Mouse (Mus musculus) hindbrain, postnatal 0 days (tissue): ENCODE measurements around the gene Lpar3. TPM values are rescaled to one million over a fixed set of nuclear protein-coding genes. Genes with fewer than 3 reads are reported as not detected.

Experiments used
- ATAC-seq: fragments of 200-750 bp; cut with Nextera tagmentation; 2 replicates; pipeline ENCODE4 v1.8.0; 2017; ENCODE audit warnings: mild to moderate bottlenecking, moderate TSS enrichment, moderate library complexity
- DNase-seq: peaks from one replicate; pipeline ENCODE4 v3.0.0-alpha.2; 2015; ENCODE audit warnings: low spot score
- H3K27ac ChIP-seq: fragments of 300-500 bp; sonication (generic); 2 replicates; pipeline ENCODE4 v1.5.1; 2014; ENCODE audit warnings: mild to moderate bottlenecking
- H3K27me3 ChIP-seq: fragments of 300-500 bp; sonication (generic); 2 replicates; pipeline ENCODE4 v1.6.1; 2014; ENCODE audit warnings: low read length, mixed read lengths; ENCODE audit not compliant: insufficient read depth
- H3K36me3 ChIP-seq: fragments of 300-500 bp; sonication (generic); 2 replicates; pipeline ENCODE4 v1.6.1; 2014; ENCODE audit warnings: low read length, mixed read lengths; ENCODE audit not compliant: insufficient read depth
- H3K4me1 ChIP-seq: fragments of 300-500 bp; sonication (generic); 2 replicates; pipeline ENCODE4 v1.6.1; 2014; ENCODE audit warnings: antibody characterized with exemption, low read length, mixed read lengths; ENCODE audit not compliant: insufficient read depth
- H3K4me2 ChIP-seq: fragments of 300-500 bp; sonication (generic); 2 replicates; pipeline ENCODE4 v1.6.1; 2014; ENCODE audit warnings: low read depth, mild to moderate bottlenecking, low read length, moderate library complexity, mixed read lengths
- H3K4me3 ChIP-seq: fragments of 300-500 bp; sonication (generic); 2 replicates; pipeline ENCODE4 v1.5.1; 2014; ENCODE audit warnings: low read length
- H3K9ac ChIP-seq: fragments of 300-500 bp; sonication (generic); replicated peaks from 2 replicates; pipeline ENCODE4 v1.6.1; 2014; ENCODE audit warnings: mild to moderate bottlenecking, low read length, moderate library complexity, mixed read lengths
- H3K9me3 ChIP-seq: fragments of 300-500 bp; sonication (generic); 2 replicates; pipeline ENCODE4 v1.6.1; 2016; ENCODE audit warnings: low read length, mixed read lengths
- CTCF ChIP-seq: IDR thresholded peaks from 2 replicates; pipeline ENCODE4 v1.5.1; 2016; ENCODE audit warnings: antibody characterized with exemption, control low read depth, low read depth
- WGBS: fragments of 180-500 bp; shearing (Covaris S2); extraction: QIAGEN DNeasy Blood & Tissue Kit; methylation state at CpG from one replicate; pipeline ENCODE4 v1.1.7; 2014; 5-methylcytosine and 5-hydroxymethylcytosine counted together
- polyA plus RNA-seq: library from polyadenylated mRNA; unstranded; fragments of >200 nt; fragmentation: Nextera tagmentation; extraction: Ambion mirVana; gene quantifications from 2 replicates; pipeline ENCODE4 v1.2.1, GENCODE M21; 2015
- total RNA-seq: library from RNA; depleted of rRNA; stranded (reverse); fragments of >200 nt; gene quantifications from 2 replicates; pipeline ENCODE4 v1.2.3, GENCODE M21; 2014

Lpar3 gene
- total and polyA plus RNA-seq, 2 experiments from 2014 or later = 0.50 to 0.58 TPM

DNA sequence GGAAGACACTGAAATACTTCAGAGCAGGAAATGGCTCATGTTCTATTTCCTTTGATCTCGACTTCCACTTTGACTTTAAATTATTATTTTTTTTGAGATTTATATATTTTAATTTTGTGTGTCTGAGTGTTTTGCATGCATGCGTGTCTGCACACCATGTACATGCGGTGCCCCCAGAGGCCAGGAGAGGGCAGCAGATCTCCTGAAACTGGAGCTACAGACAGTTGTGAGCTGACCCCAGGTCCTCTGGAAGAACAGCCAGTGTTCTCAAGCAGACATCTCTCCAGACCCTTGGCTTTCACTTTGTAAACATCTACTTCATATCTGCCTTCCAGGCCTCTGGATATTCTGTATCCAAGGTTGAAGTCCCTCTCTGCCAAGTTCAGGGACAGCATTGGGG lies 39.8 kb upstream of the Lpar3 start:
- 37% methylated on average over 3 of the region's 3 CpGs for WGBS
- no peaks in the 10 kb centered on the region for H3K27me3 ChIP-seq
- no peak overlapping the region for H3K4me2 ChIP-seq
- no peak overlapping the region for H3K4me3 ChIP-seq
- no peak overlapping the region for H3K9ac ChIP-seq
- no peaks in the 10 kb centered on the region for H3K36me3 ChIP-seq
- H3K9me3 ChIP-seq = no peaks in the 10 kb centered on the region
- H3K4me1 ChIP-seq = no peaks in the 10 kb centered on the region
- DNase-seq (peak; percentile 72), ATAC-seq (no peak)
- no peak overlapping the region for H3K27ac ChIP-seq
- TF ChIP-seq CTCF = peak; percentile 71

DNA sequence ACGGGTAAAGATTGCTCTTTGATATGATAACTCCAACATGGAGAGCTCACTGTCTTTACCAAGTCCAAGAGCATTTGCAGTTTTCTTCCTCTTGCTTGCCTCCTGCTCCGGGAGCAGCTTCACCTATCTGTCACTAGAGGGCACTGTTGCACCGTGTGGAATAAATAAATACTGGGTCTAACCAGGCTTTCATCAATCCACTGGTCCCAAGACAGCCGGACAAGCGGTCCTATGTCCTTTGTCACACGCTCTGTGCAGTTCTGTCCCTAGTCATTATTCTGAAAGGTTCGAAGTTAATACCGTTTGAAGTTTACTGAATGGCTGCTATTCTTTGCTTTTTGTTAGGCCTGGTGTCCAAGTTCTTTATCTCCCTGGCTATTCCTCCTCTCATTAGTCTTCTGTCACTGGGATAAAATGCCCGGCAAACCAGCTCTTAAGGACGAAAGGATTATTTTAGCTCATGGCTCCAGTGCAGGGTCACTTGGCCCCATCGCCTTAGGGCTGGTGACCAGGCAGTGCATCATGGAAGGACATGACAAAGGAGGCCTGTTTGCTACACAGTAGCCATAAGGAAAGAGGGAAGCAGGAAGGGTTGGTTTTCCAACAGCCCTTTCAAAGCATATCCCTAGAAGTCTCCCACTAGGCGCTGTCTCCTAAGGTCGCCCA lies 35.6 kb upstream of the Lpar3 start:
- Histone ChIP-seq H3K9me3 (no peaks in the 10 kb centered on the region), H3K4me1 (no peaks in the 10 kb centered on the region), H3K9ac (no peak overlapping the region), H3K27ac (no peak overlapping the region), H3K4me3 (no peak overlapping the region), H3K4me2 (no peak overlapping the region), H3K36me3 (no peaks in the 10 kb centered on the region), H3K27me3 (no peaks in the 10 kb centered on the region)
- DNase-seq (peak; percentile 92), ATAC-seq (peak; percentile 80)
- peak; percentile 98 for TF ChIP-seq CTCF
- WGBS = 28% methylated on average over 13 of the region's 13 CpGs

DNA sequence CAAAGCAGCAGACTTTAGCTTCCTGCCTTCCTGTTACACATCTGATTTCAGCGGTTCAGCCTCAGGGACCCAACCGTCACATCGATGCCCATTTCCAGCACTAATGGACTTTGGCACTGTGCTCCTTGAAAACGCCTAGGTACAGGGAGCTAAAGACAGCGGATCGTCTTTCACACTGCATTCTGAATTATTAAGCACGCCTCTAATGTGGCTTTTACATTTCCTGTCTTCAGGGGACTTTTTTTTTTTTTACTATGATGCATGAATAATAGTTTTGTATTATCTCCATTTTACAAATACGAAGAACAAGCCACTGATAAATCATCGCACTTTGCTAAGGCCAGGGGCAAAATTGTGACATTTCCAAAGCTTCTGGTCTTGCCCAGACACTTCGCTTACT lies 34.7 kb upstream of the Lpar3 start:
- Histone ChIP-seq H3K9ac (no peak overlapping the region), H3K27me3 (no peaks in the 10 kb centered on the region), H3K36me3 (no peaks in the 10 kb centered on the region), H3K9me3 (no peaks in the 10 kb centered on the region), H3K4me1 (no peaks in the 10 kb centered on the region), H3K4me3 (no peak overlapping the region), H3K4me2 (no peak overlapping the region), H3K27ac (no peak overlapping the region)
- 73% methylated on average over 10 of the region's 10 CpGs for WGBS
- ATAC-seq = no peak
- TF ChIP-seq CTCF = no peak
- no peak for DNase-seq

DNA sequence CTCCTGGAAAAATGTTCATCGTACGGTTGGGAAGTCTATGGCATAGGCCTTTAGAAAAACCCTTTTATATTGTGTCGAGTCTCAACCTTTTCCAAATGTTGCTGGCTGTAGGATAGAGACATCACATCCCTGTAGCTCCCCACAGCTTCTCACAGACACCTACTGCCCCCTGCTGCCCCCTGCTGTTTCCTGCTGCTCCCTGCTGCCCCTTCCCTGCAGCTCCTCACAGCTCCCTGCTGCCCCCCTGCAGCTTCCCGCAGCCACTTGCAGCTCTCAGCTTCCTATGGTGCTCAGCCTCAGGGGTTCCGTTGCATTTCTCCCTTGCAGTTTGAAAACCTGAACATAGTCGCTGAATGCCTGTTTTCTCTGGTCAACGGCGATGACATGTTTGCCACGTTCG lies 30.8 kb upstream of the Lpar3 start:
- ATAC-seq (no peak), DNase-seq (no peak)
- H3K9ac ChIP-seq = no peak overlapping the region
- no peaks in the 10 kb centered on the region for H3K27me3 ChIP-seq
- WGBS = 64% methylated on average over 10 of the region's 10 CpGs
- TF ChIP-seq CTCF = peak; percentile 26
- H3K4me3 ChIP-seq = no peak overlapping the region
- no peaks in the 10 kb centered on the region for H3K36me3 ChIP-seq
- no peaks in the 10 kb centered on the region for H3K4me1 ChIP-seq
- no peak overlapping the region for H3K27ac ChIP-seq
- no peak overlapping the region for H3K4me2 ChIP-seq
- H3K9me3 ChIP-seq = no peaks in the 10 kb centered on the region

DNA sequence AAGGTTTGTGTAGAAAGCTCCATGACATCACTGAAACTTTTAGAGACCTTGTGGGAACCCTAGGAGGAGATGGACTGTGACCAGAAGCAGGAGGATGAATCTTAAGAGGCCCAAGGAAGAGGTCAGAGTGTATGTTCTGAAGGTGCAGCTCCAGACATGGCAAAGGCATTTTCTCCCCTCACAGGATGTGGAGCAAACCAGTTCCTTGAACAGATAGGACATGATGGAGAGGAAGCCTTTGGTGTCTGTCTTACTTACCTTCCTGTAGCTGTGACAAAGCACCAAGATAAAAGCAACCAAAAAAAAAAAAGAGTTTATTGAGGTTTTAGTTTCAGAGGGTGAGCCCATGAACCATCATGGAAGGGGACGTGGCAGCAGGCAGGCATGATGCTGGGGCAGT lies 28.3 kb upstream of the Lpar3 start:
- WGBS = 100% methylated on average over 1 of the region's 1 CpGs
- H3K4me3 ChIP-seq = no peak overlapping the region
- ATAC-seq = no peak
- 0 out of 2 replicates have a peak, but pooled peaks cover 3% of the 10 kb centered on the region for H3K4me1 ChIP-seq
- no peaks in the 10 kb centered on the region for H3K9me3 ChIP-seq
- no peak overlapping the region for H3K9ac ChIP-seq
- TF ChIP-seq CTCF = no peak
- no peak for DNase-seq
- H3K27ac ChIP-seq = no peak overlapping the region
- H3K27me3 ChIP-seq = no peaks in the 10 kb centered on the region
- H3K36me3 ChIP-seq = no peaks in the 10 kb centered on the region
- no peak overlapping the region for H3K4me2 ChIP-seq

DNA sequence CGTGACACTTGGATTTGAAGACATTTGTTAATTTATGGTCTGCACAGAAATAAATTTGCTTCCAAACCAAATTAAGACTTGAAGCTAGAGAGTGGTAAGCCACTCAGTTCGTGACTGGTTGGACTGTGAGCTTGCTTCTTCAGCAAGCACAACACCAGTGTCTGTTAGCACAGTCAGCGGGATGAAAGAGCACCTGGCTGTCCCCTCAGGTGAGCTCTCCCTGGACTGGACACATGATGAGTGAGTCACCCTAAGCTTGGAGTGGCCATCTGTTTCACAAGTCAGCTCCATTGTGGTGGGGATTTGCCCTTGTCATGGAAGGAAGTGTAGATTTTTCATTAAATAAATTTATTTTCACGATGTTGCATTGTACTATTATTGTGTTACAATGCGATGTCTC lies 25.6 kb upstream of the Lpar3 start:
- WGBS = 93% methylated on average over 5 of the region's 5 CpGs
- DNase-seq (no peak), ATAC-seq (no peak)
- Histone ChIP-seq H3K9ac (no peak overlapping the region), H3K36me3 (no peaks in the 10 kb centered on the region), H3K4me3 (no peak overlapping the region), H3K27me3 (no peaks in the 10 kb centered on the region), H3K27ac (no peak overlapping the region), H3K4me2 (no peak overlapping the region), H3K9me3 (no peaks in the 10 kb centered on the region), H3K4me1 (0 out of 2 replicates have a peak, but pooled peaks cover 3% of the 10 kb centered on the region)
- no peak for TF ChIP-seq CTCF

DNA sequence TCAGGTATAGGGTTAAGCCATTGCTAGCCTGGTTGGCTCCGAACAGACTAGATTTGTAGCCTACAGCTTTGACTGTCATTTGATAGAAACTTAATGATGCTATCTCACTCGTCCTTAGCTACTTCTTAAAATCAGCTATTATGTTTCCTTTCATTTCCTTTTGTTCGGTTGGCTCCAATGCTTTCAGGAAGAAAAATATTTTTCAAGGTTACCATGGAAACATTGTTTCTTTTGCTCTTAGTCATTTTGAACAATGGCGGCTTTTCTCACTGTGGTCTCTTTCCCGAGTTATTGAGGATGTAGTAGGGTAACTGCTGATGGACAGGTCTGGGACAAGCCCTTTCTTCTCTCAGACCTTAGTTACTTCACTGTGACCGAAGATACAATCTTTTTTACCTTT lies 24.5 kb upstream of the Lpar3 start:
- 30% methylated on average over 6 of the region's 6 CpGs for WGBS
- Histone ChIP-seq H3K4me2 (no peak overlapping the region), H3K9me3 (no peaks in the 10 kb centered on the region), H3K27ac (no peak overlapping the region), H3K9ac (no peak overlapping the region), H3K4me3 (no peak overlapping the region), H3K36me3 (no peaks in the 10 kb centered on the region), H3K4me1 (0 out of 2 replicates have a peak, but pooled peaks cover 3% of the 10 kb centered on the region), H3K27me3 (no peaks in the 10 kb centered on the region)
- ATAC-seq = no peak
- peak; percentile 43 for DNase-seq
- TF ChIP-seq CTCF = no peak
